8 mouse cellular contexts compared by ENCODE assay signal in genomic region chr7:60216358-60217273, GRCm38 (mm10).
DNase-seq lines count a peak whose midpoint lies in the region; ATAC-seq and TF ChIP-seq lines count a peak whose summit lies in the region.
"Not testable (repeated sequence)": the region's sequence is repeated elsewhere in the genome, so short reads cannot be mapped to it uniquely, and the experiment has no call there.

No protein-coding gene starts in this region.

- TF ChIP-seq CTCF in brain, embryonic 14.5 days (IDR thresholded peaks at IDR 0.05; ENCODE audit: borderline replicate concordance, extremely low read depth, insufficient read depth, insufficient read length); midbrain, postnatal 0 days (IDR thresholded peaks at IDR 0.05): not testable (repeated sequence)

- not testable (repeated sequence) for H3K4me3 ChIP-seq in forebrain, embryonic 16.5 days (replicated peaks; ENCODE audit: low read length); hindbrain, embryonic 12.5 days; midbrain, postnatal 0 days (ENCODE audit: low read depth, low read length)

- not testable (repeated sequence) for H3K9ac ChIP-seq in forebrain, embryonic 16.5 days (replicated peaks; ENCODE audit: low read depth, low read length); hindbrain, embryonic 12.5 days; midbrain, postnatal 0 days (replicated peaks; ENCODE audit: low read length, poor library complexity, severe bottlenecking)

- not testable (repeated sequence) for H3K9me3 ChIP-seq in forebrain, embryonic 16.5 days (ENCODE audit: control insufficient read depth, low read length); hindbrain, embryonic 12.5 days (replicated peaks); midbrain, postnatal 0 days (ENCODE audit: low read length)

- not testable (repeated sequence) for H3K27me3 ChIP-seq in forebrain, embryonic 16.5 days (replicated peaks; ENCODE audit: control insufficient read depth, insufficient read depth, low read length); hindbrain, embryonic 12.5 days; midbrain, postnatal 0 days (ENCODE audit: insufficient read depth, low read length)

- peak; percentile 66 for DNase-seq in brain, embryonic 14.5 days (ENCODE audit: low read depth)
- DNase-seq in cerebellum, postnatal 14 days = peak; percentile 21 to 58
- peak; percentile 37 to 59 for DNase-seq in layer of hippocampus, adult 18-20 months (ENCODE audit: low spot score in 2 of 2)
- peak; percentile 27 to 30 for DNase-seq in layer of hippocampus, postnatal 36 days
- DNase-seq in left cerebral cortex, postnatal 36 days (ENCODE audit: low spot score in 2 of 2) = peak; percentile 17 to 21
- not testable (repeated sequence) for DNase-seq in midbrain, postnatal 0 days (ENCODE audit: low spot score)

- not testable (repeated sequence) for H3K4me1 ChIP-seq in forebrain, embryonic 16.5 days (replicated peaks; ENCODE audit: control insufficient read depth, insufficient read depth, low read length); hindbrain, embryonic 12.5 days; midbrain, postnatal 0 days (ENCODE audit: insufficient read depth, low read length)

- not testable (repeated sequence) for TF ChIP-seq POLR2A in brain, embryonic 14.5 days (IDR thresholded peaks at IDR 0.05; ENCODE audit: borderline replicate concordance, extremely low read depth, insufficient read depth, insufficient read length, poor library complexity, severe bottlenecking)

- 52% methylated on average over 3 of the region's 3 CpGs for WGBS in forebrain, embryonic 16.5 days
- 54% methylated on average over 3 of the region's 3 CpGs for WGBS in hindbrain, embryonic 12.5 days
- 50% methylated on average over 3 of the region's 3 CpGs for WGBS in midbrain, postnatal 0 days

- H3K27ac ChIP-seq in forebrain, embryonic 16.5 days (ENCODE audit: low read length); hindbrain, embryonic 12.5 days; midbrain, postnatal 0 days (ENCODE audit: low read depth, low read length): not testable (repeated sequence)

- not testable (repeated sequence) for H3K36me3 ChIP-seq in forebrain, embryonic 16.5 days (ENCODE audit: control insufficient read depth, insufficient read depth); hindbrain, embryonic 12.5 days; midbrain, postnatal 0 days (ENCODE audit: insufficient read depth, low read length)

- intact Hi-C loops in left cerebral cortex, postnatal 36 days (cut with DNase I) = not testable (repeated sequence)

- ATAC-seq in forebrain, embryonic 16.5 days = peak; percentile 68
- ATAC-seq in hindbrain, embryonic 12.5 days (ENCODE audit: low FRiP score) = peak; percentile 71
- ATAC-seq in midbrain, postnatal 0 days (ENCODE audit: low FRiP score) = not testable (repeated sequence)

- not testable (repeated sequence) for H3K4me2 ChIP-seq in forebrain, embryonic 16.5 days (ENCODE audit: low read length); hindbrain, embryonic 12.5 days (replicated peaks)
- 0 out of 2 replicates have a peak overlapping the region, but pooled peaks have one; percentile 9 for H3K4me2 ChIP-seq in midbrain, postnatal 0 days (ENCODE audit: low read depth, low read length, poor library complexity, severe bottlenecking)
